Mouse (Mus musculus): ENCODE measurements around the gene Slc10a7. TPM values are rescaled to one million over a fixed set of nuclear protein-coding genes. Genes with fewer than 3 reads are reported as not detected.
A peak's percentile ranks its signal among the peaks of the same experiment; 100 is the strongest.

Gene Slc10a7
- total RNA-seq, 2 experiments from 2014 or later: 3.5 to 4.6 TPM

DNA sequence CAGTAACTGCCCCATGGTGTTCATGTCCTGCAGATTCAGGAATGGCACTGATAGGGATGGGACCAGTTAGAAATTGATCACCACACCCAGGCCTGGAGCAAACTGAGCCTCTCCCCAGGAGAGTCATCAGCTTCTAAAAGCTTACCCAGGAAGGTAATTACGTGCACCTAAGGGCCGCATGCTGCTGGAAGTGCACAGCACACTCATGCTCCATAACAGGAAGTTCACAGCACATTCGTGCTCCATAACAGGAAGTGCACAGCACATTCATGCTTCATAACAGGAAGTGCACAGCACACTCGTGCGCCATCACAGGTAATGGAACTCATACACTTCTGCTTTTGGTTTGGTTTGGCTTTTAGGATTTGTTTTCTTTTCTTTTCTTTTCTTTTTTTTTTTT is 114.8 kb downstream of the Slc10a7 start:
- DNase-seq: no peak

DNA sequence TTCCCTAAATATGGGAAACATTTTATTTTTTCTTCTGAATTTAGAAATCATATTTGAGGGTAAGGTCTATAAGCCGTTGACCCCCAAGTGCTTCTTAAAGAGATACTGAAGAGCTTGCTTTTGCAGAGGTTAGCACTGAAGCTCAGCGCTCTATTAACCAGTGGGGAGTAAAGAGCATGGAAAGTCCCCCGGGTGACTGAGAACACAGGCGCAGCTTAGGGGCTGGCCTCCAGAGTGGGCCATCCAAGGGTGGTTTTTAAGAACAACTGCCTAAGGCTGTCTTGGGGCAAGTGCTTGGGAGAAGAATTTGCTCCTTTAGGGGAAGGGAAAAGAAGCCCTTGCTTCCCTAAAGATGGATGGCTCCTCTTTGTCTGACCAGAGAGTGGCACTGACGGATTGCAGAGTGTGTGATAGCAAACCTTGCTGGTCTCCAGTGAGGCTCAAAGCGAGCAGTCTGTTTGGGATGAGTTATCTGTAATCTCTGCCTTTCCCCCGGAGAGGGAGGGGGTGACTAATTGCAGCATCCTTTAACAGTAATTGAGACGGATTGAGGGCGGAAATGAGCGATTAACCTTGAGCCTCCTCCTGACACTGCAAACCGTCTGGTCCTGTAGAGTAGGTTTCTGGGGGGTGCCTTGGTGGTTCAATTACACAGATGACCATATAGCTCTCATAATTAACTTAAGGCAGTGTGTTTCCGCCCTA is 115.7 kb downstream of the Slc10a7 start:
- DNase-seq: no peak

DNA sequence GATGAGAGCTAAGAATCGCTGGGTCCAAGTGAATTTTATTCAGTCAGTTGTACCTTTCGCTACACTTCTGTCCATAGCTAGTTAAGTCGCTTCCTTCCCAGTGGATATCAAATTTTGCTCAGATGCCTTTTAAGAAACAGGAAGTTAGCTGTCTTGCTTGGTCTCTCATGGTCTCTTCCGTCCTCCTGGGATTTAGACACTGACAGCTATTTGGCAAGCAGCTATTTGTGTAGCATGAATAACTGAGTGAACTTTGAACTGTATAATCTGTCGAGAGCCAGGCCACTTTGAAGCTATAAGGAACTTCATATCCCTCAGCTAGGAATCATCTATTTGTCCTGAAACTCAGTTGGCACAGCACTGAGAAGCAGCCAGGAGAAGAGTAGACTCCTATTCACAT is 117.5 kb downstream of the Slc10a7 start:
- DNase-seq: no peak

DNA sequence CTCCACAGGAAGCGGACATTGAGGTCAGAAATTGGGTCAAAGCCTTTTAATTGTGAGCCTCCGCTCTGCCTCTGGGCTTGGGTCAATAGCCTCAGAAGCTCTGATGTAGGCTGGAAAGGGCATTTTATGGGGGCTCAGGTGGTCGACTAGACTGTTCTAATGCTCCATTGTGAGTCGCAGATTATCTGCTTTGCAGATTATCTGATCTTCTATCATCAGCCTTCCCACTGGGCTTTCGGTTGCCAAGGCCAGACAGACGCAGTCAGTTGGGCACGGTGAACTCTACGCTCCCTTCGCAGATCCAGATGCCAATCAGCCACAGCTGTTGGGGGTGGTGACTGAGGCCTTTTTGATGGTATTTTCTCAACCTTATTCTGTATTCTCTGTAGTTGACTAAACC is 118.6 kb downstream of the Slc10a7 start:
- no peak for DNase-seq

DNA sequence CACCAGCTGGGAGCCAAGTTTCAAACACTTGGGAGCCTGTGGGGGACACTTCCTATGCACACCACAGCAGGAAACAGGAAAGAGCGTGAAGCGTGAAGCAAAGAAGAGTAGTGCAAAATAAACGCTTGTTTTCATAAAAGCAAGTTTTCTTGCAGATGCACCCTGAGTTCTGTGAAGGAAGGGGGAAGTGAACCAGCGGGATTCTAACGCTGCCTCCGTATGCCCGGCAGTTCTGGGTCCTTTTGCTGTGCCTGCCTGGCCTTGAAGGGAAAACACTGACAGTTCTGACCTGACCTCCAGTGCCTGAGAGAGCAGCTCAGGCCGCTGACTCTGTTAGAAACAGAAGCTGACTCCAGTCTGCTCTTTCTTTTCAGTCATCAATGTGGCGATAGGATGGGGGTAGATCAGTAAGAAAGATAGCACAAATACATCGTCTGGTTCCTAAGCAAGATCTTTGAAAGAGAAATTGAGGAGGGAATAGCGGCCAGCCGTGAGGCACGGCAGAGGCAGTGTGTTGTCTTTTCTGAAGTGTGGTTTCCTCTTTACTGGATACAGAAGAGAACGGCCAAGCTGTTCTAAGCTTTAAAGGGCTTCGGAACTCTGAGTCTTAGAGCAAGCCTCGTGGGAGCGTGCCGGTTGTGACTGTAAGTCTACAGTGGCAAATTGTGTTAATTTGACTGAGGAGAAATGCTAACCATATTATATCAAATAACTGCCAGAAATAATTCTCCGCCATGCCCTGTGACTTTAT is 121.4 kb downstream of the Slc10a7 start:
- no peak for DNase-seq

DNA sequence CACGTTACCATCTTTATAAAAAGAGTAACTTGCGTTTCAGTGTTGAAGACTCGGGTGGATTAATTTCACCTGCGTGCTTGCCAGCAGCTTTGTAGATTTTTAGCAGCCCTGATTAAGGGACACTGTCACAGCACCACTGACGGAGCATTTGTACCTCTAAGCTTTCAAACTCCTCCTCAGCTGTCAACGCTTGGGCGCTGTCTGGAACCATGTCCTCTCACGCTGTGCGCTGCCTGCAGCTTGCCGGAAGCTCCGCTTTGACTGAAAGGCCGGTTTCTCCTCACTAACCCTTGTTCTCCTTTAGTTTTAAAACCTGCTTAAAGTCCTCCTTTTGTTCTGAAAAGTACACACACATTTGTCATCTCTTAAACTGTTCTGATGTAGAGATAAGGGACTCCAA is 123.9 kb downstream of the Slc10a7 start:
- DNase-seq: no peak

DNA sequence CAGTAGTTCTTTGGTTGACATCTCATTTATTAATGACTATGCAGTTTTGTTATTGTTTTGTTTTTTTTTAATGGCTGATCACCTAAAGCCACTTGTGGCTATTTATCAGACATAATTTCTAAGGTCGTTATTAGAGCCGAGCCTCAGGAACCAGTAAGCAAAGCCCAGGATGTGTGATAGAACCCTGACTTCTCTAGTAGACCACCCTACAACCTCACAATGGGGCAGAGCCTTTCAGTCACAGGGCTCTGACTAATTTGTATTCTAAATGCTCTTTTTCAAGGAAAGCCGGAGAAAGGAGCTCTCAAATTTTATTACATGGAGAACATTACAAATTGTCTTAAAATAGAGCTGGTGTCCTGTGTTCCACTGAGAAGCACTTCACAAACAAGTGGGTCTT is 124.9 kb downstream of the Slc10a7 start:
- DNase-seq: no peak

DNA sequence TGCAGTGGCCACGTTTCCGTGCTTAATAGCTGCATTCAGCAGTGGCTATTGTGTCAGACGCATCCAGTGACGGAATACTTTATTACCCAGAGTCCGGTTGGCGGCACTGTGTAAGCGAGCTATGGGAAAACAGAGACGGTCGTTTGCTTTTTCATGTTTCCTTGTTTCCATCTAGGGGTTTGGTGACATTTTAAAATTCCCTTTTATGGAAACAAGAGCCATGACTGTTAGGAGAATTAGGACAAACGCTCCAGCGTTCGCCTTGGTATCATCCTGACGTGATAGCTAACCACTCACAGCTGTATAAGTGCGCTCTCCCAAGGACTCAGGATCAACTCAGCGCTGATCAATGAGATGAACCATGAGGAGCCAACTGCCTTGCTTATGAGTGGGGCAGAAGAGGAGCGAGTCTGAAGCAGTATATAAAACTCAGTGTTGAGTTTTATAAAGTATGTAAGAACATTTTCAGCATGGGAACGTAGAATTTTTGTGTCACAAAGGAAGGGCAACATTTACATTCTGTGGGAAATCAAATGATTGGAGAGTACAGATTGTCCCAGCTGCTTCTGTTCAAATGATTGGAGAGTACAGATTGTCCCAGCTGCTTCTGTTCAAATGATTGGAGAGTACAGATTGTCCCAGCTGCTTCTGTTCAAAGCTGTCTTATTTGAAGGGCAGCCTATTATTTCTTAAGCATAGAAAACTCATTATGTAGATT is 125.5 kb downstream of the Slc10a7 start:
- DNase-seq: no peak

DNA sequence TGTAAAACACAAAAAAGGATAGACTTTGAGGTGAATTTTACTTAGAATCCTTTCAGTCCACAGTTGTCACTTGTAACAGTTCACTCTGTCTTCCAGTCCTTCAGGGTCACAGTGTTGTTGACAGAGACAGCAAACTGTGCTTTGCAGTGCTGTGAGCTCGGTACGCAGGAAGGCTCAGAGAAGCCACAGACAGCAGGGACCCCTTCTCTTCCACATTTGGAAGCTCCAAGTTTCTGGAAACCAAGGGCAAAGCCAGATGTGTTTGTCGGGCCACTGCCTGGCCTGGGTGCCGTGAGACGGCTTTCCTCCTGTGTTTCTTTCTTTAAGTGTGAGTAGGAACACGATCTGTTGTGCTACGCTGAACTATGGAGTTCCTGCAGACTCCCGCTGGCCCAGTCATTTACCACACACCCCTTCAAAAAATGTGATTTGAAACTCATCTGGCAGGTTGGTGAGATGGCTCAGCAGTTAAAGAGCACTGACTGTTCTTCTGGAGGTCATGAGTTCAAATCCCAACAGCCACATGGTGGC is 126.2 kb downstream of the Slc10a7 start:
- DNase-seq: no peak

DNA sequence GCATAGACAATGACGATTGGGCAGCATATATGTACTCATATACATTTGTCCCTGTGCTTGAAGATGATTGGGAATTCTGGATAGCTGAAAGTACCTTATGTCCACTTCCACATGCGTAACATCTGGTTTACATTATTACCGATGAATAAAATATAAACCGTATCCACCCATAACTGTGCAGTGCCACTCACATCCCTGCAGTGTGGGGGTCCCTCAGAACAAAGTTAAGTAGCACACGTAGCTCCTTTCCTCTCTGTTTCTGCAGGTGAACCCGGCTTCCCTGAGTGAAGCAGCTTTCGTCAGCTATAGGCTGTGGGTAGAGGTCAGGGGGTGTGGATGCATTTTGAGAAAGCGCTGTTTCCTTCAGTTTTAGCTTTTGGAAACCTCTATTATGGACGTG is 132.8 kb downstream of the Slc10a7 start:
- no peak for DNase-seq

DNA sequence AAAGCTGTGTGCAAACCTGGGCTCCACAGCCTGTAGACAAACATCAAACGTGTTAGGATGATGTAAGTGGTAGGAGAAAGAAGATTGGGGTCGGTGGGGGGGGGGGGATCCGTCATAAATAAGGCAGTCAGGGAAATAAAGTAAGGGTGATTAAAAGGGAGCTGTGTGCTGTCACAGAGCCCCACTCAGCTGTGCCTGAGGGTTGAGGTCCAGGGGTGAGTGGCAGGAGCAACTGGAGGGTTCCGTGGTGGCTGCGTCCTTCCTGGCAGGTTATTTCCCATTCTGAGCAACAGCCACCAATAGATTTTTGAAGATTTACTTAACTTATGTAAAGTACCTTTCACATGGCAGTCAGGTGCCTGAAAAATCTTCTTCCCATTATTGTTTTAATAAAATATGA is 133.2 kb downstream of the Slc10a7 start:
- no peak for DNase-seq

DNA sequence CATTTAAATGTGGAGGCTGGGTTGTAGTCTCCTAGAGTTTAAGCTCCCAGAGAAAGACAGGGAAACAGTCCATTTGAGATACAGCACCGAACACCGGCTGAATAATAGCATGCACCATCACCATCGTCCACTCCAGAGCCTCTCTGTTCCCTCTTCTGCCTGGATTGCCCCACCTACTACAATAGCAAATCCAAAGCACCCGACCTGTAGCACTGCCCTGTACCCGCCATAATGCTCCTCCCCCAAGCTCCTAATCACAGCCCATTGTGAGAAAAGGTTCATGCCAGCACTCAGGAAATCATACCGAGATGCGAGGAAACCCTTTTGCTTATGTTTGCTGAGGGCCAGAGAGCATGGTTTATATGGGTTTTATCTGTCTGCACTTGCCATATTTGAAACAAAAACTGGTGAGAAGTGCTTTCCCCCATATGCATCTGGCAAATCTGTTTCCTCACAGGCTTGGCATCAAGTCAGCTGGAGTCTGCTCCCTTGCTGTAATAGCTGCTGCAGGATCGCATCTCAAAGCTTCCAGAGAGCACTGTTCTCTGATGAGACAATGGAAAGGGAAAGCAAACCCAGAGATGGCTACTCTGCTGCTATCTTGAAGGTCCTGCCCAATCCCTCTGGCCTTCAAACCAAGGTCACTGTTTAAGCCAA is 138.0 kb downstream of the Slc10a7 start:
- no peak for DNase-seq

DNA sequence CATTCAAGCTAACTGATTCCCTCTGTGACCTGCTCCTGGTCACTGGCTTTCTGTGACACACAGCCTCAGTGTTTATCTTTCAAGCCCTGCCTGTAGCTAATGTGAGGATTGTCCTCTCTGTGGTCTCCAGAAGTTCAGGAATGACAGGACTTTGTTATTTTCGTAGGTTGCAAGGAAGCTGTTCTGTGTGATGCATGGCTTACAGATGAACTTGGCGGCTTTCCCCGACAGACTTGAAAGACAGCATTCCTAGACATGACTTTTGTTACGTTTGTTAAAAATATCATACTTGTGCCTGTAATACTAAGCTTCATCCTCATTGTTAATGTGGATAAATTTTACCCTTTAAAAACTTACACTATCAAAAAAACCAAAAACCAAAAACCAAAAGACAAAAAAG is 138.7 kb downstream of the Slc10a7 start:
- DNase-seq: no peak

DNA sequence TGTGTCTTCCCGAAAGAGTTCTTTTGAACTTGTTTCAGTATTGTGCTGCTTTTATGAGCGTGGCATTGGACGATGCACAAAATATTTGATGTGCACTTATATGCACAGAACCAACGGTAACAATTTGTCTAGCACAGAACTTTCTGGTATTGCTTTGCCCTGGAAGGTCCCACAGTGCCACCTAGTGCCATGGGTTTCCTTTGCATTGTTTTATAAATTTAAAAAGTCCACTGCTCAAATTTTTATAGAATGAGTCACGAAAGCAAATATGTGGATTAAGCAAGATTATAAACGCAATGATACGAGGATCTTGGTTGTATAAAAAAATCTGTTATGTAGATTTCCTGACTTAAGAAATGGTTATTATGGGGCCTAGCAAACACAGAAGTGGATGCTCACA is 139.8 kb downstream of the Slc10a7 start:
- DNase-seq: peak; percentile 32

DNA sequence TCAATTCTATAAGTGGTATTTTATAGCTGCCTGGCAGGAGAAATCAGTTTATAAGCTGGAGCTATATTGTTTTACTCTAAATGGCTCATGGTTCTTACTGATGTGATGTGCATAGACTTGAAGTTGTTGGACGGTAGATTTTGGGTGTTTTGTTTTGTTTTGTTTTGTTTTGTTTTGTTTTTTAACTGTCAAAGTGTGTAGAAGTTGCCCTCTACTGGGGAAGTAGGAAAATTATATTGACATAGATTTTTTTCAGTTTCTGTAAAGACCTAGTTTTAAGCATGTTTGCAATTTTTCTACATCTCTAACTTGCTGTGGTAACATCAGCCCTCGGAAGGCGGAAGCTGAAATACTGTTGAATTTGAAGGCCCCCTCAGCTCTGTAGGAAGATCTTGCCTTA is 142.5 kb downstream of the Slc10a7 start:
- DNase-seq: no peak

DNA sequence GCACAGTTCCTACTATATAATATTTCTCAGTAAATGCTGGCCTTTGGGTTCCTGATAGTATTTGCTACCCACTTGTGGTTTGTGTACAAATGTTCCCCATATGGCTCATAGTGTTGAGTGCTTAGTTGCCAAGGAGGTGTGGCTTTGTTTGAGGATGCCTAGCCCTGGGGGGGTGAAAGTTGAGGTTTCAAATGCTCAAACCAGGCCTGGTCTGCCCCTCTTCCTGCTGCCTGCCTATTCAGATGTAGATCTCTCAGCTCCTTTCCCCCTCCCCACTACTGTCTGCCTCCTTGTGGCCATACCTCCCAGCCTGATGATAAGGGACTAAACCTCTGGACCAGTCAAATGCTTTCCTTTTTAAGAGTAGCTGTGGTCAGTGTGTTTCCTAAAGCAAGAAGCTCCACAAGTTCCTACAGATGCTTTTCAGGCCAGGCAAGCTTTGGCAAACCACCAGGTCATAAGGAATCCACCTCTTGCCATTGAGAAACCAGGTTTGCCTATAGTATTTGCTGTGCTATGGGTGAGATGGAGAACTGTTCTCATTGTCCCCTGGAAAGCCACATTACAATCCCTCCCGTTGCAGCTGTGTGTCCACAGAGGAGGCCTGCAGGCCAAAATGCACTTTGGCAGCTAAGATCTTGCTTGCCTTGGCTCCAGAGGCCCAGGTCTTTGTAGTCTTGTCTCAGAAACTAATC is 146.4 kb downstream of the Slc10a7 start:
- DNase-seq: no peak

DNA sequence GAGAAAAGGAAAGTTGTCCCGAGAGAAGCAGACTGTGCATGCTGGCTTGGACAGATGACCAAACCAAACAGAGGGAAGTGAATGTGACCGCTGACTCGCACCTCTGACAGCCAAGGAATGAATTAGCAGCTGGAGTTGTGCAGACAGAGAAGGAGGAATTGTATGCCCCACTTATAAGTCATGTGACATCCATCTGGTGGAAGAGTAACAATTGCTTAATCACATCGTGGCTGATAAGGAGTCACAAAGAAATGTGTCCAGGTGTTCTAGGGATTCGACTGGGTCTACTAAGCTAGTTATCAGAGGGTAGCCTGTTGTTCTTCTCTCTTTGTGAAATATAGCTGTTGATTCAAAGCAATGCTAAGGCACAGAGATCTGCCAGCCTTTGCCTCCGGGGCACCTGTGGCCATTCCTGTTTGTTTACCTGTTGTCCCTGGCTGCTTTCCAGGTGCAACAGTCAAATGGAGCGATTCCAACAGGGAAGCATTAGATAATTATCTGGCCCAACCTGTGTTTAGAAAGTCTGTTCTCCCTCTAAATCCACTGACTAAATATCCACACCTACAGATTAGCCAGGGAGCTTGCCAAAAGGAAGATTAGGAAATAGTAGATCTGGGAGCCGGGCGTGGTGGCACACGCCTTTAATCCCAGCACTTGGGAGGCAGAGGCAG is 147.7 kb downstream of the Slc10a7 start:
- no peak for DNase-seq

DNA sequence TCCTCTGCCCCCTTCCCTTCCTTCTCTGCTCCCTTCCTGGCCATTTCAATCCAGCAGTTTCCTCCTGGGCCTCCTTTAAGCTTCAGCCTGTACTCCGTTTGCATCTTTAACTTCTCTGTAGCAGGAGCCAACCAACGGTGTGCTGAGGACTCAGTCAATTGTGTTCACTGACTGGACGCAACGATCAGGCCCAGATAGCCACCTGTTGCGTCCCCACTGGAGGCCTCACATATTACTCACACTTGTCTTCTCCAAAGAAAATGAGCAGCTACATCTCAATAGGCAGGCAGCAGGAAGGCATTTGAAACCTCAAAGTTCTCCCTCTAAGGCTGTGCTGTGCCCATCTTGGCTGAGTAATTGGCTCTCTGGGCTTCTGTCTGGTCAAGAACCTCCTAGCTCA is 149.0 kb downstream of the Slc10a7 start:
- DNase-seq: no peak

DNA sequence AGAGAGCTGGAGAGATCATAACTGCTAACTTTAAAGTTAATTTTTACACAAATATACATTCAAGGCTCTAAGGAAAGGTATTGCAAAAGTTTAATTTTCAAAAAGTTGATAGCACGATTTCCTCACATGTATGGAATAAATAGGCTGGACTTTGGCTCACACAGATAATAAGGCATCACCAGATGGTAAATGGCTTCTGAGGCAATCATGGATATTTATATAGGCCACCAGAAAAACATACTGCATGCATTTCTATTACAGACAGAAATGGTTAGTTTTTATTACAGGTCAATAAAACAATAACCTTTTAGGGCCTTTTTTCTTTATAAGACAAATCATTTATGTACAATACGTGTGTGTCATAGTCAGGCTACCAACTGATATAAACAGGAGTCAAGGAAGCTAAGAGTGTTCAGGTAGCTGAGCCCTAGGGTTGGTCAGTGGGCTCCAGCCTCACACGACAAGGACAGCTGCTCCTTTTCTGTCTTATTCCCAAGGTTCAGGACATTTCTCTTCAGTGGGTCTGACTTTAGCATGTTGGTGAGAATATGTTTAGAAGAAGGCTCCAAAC is 150.6 kb downstream of the Slc10a7 start:
- no peak for DNase-seq

DNA sequence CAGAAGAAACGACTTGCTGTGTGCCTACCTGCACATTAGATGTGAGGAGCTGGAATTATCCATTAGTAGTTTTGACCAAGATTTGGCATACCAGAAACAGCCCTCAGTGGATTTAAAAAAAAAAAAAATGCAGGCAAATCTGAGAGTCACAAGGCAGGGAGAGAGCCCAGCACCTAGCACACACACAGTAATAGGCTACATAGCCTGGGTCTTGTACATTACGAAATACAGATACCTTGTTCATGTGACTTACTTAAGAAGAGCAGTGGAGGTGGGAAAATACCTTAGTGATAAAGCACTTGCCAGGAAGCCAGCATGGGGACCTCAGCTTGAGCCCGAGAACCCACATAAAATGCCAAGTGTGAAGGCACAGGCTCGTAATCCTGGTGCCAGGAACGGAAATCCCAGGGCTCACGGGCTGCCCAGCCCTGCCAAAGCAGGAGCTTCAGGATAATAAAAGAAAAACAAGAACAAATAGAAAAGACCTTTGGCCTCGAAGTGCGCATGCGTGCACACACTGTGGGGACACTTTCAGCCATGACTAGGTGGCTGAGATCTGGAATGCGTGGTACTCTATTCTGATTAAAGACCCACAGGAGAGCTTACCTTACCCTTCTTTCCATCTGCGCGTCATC is 155.3 kb downstream of the Slc10a7 start:
- no peak for DNase-seq
